Mouse (Mus musculus) cerebellum, adult 2 months (tissue): ENCODE measurements around the gene Dusp23.

Experiments
- CTCF ChIP-seq: fragments of 200-500 bp; IDR thresholded peaks from 2 replicates; pipeline ENCODE4 v1.5.1; 2011; ENCODE audit warnings: low read depth, mild to moderate bottlenecking, control low read depth, low read length, moderate library complexity, borderline replicate concordance; ENCODE audit not compliant: insufficient read depth
- POLR2A ChIP-seq: fragments of 200-500 bp; IDR thresholded peaks from 2 replicates; pipeline ENCODE4 v1.6.1; 2011; ENCODE audit warnings: low read length, control low read depth, borderline replicate concordance; ENCODE audit not compliant: insufficient read depth

GRCm38 (mm10) chr1:172602326-172602725 lies 30.4 kb downstream of the Dusp23 start, which contains the start of gene Fcrl6:
- TF ChIP-seq POLR2A (no peak), CTCF (no peak)
